Mouse (Mus musculus) lung, adult 2 months (tissue): ENCODE measurements around the gene Mrpl4.

Experiments used
- CTCF ChIP-seq: fragments of 200-500 bp; IDR thresholded peaks from 2 replicates; pipeline ENCODE4 v1.5.1; 2011; ENCODE audit warnings: mild to moderate bottlenecking, low read length, control low read depth; ENCODE audit not compliant: insufficient read depth
- POLR2A ChIP-seq: fragments of 200-500 bp; IDR thresholded peaks from 2 replicates; pipeline ENCODE4 v1.6.1; 2011; ENCODE audit warnings: low read depth, mild to moderate bottlenecking, control low read depth, low read length, borderline replicate concordance; ENCODE audit errors: extremely low read depth

- TF ChIP-seq CTCF (no peak), POLR2A (no peak)
These were observed 25.3 kb downstream of the Mrpl4 start for GRCm38 (mm10) chr9:21027774-21028290.
